Mouse (Mus musculus): ENCODE measurements around the gene Ddx43.

Gene Ddx43

GRCm38 (mm10) chr9:78374397-78374796 is 21.2 kb upstream of the Ddx43 start:
- no peak for DNase-seq

DNA sequence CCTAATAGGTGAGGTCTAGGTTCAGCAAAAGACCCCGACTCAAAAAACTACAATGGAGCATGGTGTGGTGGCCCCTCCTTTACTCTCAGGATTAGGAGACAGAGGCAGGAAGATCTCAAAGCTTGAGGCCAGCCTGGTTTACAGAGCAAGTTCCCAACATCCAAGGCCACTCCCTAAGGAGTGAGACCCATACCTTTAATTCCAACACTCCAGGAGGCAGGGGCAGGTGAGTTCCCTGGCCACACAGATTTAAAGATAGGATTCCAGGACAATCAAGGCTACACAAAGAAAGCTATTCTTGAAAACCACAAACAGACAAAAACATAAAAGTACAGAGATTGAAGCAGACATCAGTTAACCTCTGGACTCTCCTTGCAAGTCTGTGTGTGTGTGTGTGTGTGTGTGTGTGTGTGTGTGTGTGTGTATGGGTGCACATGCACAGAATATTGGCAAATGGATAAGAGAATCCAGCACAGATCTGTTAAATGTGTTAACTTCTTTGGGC is 20.6 kb upstream of the Ddx43 start:
- no peak for DNase-seq

DNA sequence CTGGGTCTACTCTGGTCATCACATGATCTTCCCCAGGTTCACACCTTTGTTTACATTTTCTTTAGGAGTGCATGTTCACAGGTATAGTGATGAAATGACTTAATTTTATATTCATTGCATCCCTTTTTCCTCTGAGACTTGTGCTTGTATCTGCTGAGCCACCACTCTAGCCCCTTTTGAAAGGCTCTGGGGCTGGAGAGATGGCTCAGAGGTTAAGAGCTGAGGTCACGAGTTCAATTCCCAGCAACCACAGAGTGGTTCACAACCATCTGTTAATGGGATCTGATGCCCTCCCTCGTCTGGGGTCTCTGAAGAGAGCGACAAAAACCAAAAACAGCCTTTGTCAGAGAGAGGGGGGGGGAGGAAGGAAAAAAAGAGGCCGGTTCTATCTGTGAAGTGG is 20.1 kb upstream of the Ddx43 start:
- DNase-seq: no peak

DNA sequence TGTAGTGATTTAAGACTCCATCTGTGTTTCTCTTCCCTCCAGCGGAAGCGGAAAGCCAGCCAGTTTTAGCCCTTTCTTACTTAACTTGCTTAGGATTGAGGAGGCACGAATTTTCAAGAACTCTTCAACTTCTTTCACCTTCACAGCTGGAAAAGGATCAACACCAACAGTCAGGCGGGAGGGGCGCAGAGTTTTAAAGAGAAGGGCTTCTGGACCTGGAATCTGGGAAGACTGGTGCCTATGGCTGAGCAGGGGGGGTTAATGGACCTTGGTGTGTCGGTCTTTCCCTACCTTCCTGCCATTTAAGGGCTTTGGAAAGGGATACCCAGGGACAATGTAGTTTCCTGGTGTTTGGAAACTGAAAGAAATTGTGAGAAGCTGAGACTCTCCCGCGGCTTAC is 18.0 kb upstream of the Ddx43 start:
- no peak for DNase-seq

GRCm38 (mm10) chr9:78378113-78378785 is 17.3 kb upstream of the Ddx43 start, which contains the start of gene Ooep:
Ooep (minus strand) TSS chr9:78378725.
- DNase-seq: peak in 1 of 2 experiments; percentile 5

DNA sequence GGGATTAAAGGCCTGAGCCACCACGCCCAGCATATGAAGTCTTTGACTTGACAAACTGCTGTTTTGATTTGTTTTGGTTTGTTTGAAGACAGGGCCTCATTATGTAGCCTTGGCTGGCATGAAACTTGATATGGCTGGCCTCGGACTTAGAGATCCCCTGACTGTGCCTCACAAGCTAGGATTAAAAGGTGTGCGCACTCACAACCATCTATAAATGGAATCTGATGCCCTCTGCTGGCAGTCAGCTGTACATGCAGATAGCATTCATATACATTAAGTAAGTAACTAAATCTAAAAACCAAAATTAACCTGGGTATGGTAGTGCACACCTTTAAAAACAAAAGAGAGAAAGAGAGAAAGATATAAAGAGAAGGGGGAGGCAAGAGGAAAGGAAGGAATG is 9.7 kb upstream of the Ddx43 start:
- peak in 1 of 2 experiments; percentile 33 for DNase-seq

GRCm38 (mm10) chr9:78386947-78387346 is 8.6 kb upstream of the Ddx43 start:
- DNase-seq: no peak

DNA sequence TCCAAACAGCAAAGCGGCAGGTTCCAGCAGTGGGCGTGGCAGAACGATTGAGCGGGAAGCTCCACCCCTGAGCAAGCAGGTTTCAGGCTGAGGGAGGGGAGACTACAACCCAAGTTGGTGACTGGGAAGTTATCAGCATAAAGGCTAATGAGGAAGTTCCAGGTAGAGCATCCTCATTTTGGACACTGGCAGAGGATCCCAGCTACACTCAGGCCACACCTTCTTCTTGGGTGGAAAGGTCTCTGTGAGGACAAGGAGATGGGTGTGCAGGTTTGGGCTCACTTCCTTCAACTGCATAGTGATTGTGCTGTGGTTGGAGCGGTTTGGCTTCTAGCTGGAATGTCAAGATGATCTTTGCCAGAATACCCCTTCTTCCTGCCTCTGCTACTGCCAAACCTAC is 5.6 kb upstream of the Ddx43 start:
- no peak for DNase-seq

- DNase-seq: no peak
Measured at GRCm38 (mm10) chr9:78393741-78394140, 1.8 kb upstream of the Ddx43 start.

DNA sequence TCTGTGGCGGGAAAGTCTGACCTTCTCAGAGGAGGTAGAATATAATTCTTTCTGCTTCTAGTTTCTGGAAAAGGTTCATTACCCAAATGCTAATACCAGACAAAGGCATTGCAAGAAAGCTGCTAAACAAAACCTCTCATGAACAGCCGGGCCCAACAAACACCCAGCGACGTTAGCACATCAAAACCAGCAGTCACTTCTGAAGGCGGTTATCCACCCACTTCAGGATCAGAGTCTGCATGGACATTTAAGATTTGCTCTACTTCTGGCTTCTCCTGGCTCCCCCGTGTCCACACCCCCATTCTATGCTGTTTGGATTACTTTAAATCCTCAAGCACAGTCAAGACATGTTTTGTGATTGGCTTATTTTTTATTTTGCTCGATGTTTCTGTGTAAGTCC is 975 bp upstream of the Ddx43 start:
- DNase-seq: no peak

DNA sequence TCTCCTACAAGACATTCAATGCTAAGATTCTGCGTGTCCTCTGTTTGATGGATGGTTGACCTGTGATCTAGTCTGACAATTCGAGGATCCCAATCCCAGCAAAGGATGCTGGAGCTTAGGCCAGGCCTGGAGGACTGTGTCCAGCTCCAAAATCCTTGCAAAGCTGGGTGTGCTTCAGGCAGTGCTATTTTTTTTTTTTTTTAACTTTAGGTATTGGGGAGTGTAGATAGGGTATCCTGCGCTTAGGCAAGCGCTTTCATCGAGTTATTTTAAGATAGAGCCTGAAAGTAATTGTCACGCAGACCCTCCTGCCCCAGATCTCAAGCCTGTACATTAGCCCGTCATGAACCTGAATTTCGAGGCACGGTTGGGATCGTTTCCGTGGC is 340 bp upstream of the Ddx43 start:
- DNase-seq: no peak

DNA sequence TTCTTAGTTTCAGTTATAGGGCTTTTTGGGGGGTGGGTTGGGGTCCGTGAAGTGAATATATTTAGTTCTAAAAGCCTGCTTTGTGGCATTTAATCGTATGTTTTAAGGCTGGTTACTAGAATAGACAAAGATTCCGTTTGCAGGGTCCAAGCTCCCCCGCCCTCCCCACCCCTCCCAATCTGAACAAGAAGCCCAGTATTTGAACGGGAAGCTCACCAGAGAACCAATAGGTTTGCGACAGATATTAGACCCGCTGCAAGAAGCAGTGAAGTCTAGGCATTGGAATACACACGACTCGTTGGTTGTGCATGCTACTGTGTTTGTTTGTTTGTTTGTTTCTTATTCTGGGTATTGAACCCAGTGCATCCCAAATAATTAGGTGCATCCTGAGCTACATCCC is 940 bp downstream of the Ddx43 start:
- no peak for DNase-seq

- no peak for DNase-seq
Measured at GRCm38 (mm10) chr9:78400570-78400969, 5.0 kb downstream of the Ddx43 start.

DNA sequence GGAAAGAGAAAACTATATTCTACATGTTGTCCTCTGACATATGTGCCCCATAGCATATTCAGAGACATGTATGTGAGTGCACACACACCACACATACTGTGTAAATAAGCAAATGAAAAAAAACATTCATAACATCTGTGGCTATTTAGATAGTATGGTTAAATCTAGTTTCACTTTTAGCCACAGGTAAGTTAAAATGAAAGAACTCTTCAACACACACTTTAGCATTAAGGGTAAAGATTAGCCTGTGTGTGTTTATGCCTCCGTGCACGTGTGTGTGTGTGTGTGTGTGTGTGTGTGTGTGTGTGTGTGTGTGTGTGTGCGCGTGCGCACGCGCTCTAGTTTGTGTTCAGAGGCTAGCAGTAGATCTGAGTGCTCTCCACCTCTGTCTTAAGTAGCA is 6.0 kb downstream of the Ddx43 start:
- no peak for DNase-seq

DNA sequence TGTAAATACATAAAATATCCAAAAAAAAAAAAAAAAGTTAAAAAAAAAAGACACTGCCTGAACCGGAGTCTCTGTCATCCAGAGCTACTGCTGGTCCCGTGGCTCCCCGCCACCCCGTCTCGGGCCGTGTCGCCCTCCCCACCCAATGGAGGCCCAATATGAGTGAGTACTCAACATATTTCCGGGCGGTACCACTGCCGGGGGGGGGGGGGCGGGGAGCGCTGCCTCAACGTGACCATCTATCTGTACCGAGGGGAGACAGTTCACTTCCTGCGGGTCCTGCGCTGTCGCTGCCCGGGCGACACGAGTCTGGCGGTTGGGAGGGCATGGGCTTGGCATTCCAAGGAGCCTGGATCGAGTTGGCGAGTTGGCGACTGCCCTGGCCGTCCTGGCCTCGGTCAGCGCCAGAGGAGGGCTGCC is 31.8 kb downstream of the Ddx43 start:
- DNase-seq: no peak

DNA sequence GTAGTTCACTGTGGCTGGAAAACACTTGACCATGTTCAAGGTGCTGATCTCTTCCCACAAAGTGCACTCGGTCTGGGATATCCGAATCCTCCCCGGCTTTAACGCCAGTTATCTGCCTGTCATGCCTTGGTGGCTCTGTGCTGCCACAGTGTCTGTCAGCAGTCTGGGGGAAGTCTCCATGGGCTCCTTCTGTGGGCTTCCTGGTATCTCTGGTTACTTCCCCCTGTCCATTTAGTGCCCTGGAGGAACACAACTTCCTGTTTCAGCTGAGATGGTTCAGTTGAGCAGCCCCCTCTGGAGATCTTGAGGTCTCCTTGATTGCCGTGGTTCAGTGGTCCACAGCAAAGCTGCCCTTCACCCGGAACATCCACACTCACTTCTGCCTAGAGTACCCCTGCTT is 32.6 kb downstream of the Ddx43 start:
- DNase-seq: no peak

- no peak for DNase-seq
Measured at GRCm38 (mm10) chr9:78428870-78429432, 33.4 kb downstream of the Ddx43 start.

- no peak for DNase-seq
Measured at GRCm38 (mm10) chr9:78429551-78429950, 34.0 kb downstream of the Ddx43 start.

DNA sequence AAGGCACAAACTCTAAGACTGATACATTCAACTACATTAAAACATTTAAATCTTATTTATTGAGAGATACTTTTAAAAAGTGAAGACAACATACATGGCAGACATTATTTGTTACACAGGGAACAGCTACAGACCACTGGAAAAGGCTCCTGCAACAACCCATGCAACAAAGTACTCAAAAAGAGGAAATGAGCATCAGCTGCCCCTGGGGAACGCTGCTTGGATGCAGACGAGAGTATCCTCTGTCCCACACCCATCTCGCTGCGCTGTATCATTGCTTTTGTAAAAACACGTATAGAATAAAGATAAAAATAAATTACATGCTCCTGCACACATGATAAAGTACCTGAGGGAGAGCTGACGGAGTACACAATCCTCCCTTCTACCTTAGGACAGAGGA is 34.9 kb downstream of the Ddx43 start:
- DNase-seq: no peak

DNA sequence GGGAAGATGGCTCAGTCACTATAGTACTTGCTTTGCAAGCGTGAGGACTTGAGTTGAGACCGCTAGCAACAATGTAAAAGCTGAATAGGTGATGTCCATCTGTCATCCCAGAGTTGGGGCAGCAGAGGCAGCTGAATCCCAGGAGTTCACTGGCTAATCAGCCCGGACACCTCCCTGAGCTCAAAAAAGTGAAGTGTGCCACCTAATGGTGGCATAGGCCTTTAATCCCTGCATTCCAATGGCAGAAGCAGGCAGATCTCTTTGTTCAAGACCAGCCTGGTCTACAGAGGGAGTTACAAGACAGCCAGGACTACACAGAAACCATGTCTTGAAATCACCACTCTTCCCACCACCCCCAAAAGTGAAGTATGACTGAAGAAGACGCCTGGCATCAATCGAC is 36.9 kb downstream of the Ddx43 start:
- no peak for DNase-seq

DNA sequence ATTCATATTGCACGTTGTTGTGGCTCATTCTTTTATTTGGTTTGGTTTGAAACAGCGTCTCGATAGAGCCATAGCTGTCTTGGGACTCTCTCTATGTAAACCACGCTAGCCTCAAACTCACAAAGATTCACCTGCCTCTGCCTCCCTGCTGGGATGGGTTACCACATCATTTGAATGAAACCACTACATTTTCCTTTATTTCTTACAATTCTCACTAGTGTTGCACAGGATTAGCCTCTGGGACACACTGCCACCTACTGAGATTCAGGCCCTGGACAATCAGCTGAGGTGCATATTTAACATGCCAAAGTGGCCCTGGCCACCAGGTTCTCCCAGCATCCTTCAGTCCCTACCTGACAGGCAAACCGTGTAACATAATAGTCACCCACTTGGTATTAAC is 43.8 kb downstream of the Ddx43 start:
- peak in 1 of 2 experiments; percentile 37 for DNase-seq

- DNase-seq: peak in 1 of 2 experiments; percentile 38
Measured at GRCm38 (mm10) chr9:78442237-78442578, 46.6 kb downstream of the Ddx43 start.

DNA sequence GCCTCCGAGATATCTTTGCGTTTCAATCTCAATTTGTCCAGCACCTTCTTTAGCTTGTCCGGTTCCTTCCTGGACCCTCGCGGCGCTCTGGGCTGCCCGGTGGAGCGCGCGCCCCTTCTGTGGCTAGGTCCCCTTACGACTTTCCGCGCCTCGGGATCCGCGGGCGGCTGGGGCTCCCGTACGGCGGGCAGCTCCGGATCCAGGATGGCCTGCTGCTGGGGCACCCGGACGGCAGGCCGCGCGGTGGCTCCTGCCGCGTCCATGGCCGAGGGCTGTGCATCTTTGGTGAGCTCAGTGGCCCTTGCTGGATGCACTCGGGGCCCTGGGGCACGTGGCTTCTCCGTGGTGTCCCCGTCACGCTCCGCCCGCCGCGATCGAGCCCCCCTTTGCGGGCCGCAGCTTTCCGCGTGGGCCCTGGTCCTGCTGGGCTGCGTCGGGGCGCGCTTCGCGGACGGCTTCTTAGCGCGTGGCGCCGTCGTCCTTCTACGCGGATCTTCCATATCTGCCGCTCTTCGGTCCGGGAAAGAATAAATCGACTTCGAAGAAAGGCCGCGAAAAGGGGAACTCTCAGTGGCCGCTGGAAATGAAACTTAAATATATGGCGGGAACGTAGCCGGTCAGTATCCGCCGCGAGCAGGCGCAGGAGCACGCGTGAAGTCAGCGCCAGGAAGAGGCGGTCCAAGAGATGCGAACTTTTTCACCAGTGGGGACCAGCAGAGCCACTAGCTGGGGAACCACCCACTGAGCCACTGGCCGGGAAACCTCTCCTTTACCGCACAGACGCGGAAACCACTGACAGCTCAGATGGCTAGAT is 47.2 kb downstream of the Ddx43 start, which contains the start of gene Cgas:
TSS of gene Cgas (minus strand) at position 659 of the 814 bp plus-strand sequence.
- DNase-seq: peak; percentile 67 to 79

DNA sequence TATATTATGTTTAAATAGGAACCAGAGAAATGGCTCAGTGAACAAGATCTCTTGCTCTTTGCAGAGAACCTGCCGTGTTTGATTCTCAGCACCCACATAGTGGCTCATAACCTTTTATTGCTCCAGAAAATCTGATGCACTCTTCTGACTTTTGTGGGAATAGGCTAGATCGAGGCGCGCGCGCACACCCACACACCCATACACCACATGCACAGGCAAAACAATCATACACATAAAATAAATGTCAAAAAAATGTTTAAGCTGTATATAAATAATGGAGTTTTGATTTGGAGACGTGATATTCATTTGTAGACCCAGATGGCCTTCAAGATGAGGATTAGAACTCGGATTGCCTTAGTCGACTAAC is 52.0 kb downstream of the Ddx43 start:
- no peak for DNase-seq
